Mouse (Mus musculus) Patski (cell line): ENCODE measurements at regions not wholly inside any gene's neighbourhood (a gene's known extent, or its start where the extent isn't known, plus 50 kb on each side); places are given as distances from the start of the nearest gene placed in this dataset.

Source experiments
- ATAC-seq: fragments of 100-300 bp; one replicate; pipeline ENCODE4 v1.8.0; 2021
- CTCF ChIA-PET: fragments of 350-600 bp; sonication (Branson Sonifier 250); formaldehyde crosslinking; loops from one replicate; lab custom pipeline; 2022; ENCODE audit warnings: inconsistent platforms; lab: Charles Lee
- POLR2A ChIA-PET: fragments of 350-600 bp; sonication (Branson Sonifier 250); formaldehyde crosslinking; loops from one replicate; lab custom pipeline; 2022; ENCODE audit warnings: antibody characterized with exemption, inconsistent platforms; lab: Charles Lee
- DNase-seq: peaks from one replicate; pipeline ENCODE4 v3.0.0-alpha.2; 2011; ENCODE audit warnings: low read depth, low spot score
- H3K27me3 ChIP-seq: fragments of 371-371 bp; one replicate; pipeline ENCODE4 v1.5.1; 2021
- CTCF ChIP-seq: fragments of 100-300 bp; IDR thresholded peaks from one replicate; pipeline ENCODE4 v1.5.1; 2021
- in situ Hi-C: fragments of 300-500 bp; cut with MboI; formaldehyde crosslinking; loops from 3 replicates; pipeline ENCODE4 v1.11.1; 2018; ENCODE audit warnings: low pct_unique_long_range_greater_than_20kb, mixed read lengths

DNA sequence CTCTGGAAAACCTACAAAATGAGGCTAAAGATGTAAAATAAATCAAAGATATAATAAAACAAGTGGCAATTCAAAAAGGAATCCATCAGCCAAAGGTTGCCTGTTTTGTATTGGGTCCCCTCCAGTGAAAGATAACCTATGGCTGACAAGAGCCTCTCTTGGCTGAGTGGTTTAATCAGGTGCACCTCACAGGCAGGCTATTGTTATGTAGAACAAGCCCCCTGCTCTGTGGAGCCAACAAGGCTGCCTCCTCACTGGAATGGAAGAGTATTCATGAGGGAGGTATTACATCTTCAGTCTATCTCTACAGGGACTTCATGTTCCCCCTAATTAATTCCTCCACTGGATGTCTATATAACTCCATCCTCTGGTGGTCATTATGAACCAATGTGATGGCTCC lies 437.1 kb upstream of the Gm10295 start:
- CTCF ChIA-PET, result interaction anchor here (0.9 kb wide), 1 partner anchor 9 kb away, joined by 3 read pairs; no protein-coding TSS in a partner anchor
- no peak for ATAC-seq

DNA sequence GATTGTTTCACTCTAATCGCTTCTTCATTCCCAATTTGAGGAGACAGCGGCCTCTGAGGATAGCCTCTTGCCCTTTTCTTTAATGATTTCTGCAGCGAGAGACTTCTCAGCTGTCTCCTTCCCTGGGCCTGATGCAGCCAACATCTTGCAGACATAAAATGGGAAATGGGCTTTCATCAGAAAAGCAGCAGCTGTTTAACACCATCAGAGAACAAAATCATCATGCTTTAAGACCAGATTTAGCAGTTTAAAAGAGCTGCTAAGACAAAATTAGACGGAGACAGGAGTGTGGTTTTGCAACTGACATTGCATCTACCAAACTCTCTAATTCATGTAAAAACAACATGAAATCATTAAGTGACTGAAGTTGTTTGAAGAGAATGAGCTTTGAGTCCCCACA lies 431.2 kb upstream of the Gm10295 start:
- POLR2A ChIA-PET, result no interaction called here
- no peak for TF ChIP-seq CTCF
- CTCF ChIA-PET, result no interaction called here
- in situ Hi-C loops, result no loop called here
- H3K27me3 ChIP-seq, result no peaks in the 10 kb centered on the region
- ATAC-seq, result no peak
- DNase-seq, result no peak

More for the DNA sequence above, 437.1 kb upstream of the Gm10295 start:
- TF ChIP-seq CTCF, result no peak
- POLR2A ChIA-PET, result no interaction called here
- no peaks in the 10 kb centered on the region for H3K27me3 ChIP-seq
- DNase-seq, result no peak
- in situ Hi-C loops, result no loop called here

DNA sequence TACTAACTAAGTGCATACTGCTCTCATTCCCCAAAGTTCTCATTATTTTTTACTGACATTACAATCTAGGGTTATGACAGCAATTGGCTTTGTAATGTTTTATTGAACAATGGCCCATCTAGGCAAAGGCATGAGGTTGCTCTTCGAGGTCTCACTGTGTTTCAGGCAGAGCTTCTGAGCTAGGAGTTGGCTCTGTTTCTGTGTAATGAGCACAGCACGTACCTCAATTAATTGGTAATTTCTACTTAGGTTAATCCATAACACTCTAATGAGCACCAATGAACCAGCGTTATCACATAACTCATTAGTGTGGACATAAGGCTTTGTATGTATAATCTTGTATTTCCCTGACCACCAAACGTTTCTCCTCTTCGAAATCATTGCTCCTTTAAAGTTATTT lies 398.6 kb upstream of the Gm10295 start:
- ATAC-seq (no peak), DNase-seq (no peak)
- POLR2A ChIA-PET, result no interaction called here
- in situ Hi-C loops, result no loop called here
- CTCF ChIA-PET, result no interaction called here
- no peak for TF ChIP-seq CTCF
- H3K27me3 ChIP-seq, result peaks cover 7% of the 10 kb centered on the region

DNA sequence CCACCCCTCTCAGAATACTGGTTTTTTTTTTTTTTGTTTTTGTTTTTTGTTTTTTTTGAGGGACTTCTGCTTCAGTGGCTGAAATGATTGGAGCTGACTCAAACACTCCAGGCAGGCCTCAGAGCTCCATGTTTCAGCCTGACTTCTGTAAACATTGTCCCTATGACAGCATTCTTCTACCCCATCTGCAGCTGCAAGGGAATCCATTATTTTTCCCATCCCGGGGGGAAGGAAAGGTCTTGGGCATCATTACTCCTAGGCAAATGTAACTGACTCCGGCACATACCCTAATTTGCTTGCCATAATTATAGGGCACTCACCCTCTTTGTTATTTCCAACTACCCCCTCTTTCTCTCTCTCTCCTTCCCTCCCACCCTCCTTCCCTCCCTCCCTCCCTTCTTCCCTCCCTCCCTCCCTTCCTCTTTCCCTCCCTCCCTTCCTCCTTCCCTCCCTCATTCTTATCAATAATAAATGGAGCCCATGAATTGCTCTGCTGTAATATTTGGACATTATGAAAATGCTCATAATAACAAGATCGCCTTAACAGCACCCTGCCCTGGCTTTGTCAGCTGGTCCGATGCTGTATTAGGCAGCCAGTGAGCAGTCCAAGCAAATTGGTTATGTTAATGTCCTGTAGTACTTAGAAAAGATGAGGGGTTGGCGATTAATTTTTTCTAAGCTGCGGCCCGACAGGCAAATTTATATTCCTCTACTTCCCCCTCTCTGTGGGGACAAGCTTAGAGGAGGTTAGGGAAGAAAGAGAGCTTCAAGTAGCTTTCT lies 395.0 kb upstream of the Gm10295 start:
- ChIA-PET POLR2A (interaction anchor here (0.7 kb wide), 1 partner anchor 17 kb away, joined by 3 read pairs; no protein-coding TSS in a partner anchor), CTCF (interaction anchor here (1.6 kb wide), 1 partner anchor 9 kb away, joined by 7 read pairs; no protein-coding TSS in a partner anchor)
- no peaks in the 10 kb centered on the region for H3K27me3 ChIP-seq
- ATAC-seq, result no peak
- no peak for TF ChIP-seq CTCF
- in situ Hi-C loops, result no loop called here
- DNase-seq, result no peak

DNA sequence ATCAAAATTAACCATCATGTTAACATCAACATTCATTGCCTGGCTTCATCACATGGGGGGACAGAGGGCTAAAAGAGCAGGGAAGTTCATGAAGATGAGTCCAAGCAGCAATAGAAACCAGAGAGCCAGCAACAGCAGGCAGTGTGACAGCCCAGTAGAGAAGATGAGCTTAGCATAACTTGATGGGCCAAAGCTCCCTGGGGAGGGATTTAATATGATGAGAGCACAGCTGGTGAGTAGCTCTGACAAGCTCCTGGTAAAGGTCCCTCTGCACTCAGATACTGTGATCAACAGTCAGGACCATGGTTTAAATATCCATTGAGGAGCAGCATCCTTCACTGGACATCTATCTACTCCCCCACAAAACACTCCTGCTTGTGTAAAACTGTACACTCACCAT lies 377.2 kb upstream of the Gm10295 start:
- TF ChIP-seq CTCF, result no peak
- in situ Hi-C loops, result no loop called here
- POLR2A ChIA-PET, result no interaction called here
- CTCF ChIA-PET, result no interaction called here
- H3K27me3 ChIP-seq, result no peaks in the 10 kb centered on the region
- DNase-seq (no peak), ATAC-seq (no peak)

DNA sequence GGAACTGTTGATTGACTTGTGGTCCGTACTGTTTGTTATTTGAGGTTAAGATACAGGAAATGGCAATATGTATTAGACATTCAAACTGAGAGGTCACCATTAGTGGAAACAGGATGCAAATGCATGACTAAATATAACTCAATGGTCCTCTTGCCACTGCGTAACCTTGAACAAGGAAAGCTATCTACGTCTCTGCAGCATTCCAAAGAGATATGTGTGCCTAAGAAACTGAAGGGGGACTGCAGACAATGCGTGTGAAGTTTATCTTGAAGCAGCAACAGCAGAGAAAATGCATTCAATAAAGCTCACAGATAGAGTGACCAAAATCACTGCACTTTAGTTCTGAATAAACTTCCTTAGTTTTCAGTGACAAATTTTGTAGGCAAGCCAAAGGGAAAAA lies 356.9 kb upstream of the Gm10295 start:
- ChIA-PET POLR2A (no interaction called here), CTCF (interaction anchor here (1.3 kb wide), 1 partner anchor 10 kb away, joined by 3 read pairs; no protein-coding TSS in a partner anchor)
- in situ Hi-C loops, result no loop called here
- no peak for DNase-seq
- TF ChIP-seq CTCF, result no peak
- no peak for ATAC-seq
- no peaks in the 10 kb centered on the region for H3K27me3 ChIP-seq

DNA sequence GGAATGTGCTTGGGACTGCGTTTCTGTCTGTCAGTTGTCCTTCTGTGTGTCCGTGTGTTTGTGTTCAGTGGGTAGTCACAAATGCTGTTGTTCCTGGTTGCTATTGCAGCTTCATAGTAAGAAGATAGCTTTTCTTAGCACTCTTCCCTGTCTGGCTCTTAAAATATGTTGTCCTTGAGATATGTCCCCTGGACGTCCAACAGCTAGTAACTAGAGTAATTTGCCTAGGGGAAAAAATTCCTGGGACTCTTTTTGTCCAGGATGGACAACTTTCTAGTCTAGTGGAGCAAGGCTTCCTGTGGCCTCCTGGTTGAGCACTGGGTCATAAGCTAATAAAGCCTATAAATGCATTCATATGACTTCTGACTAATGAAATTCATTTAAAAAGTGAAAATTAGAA lies 354.9 kb upstream of the Gm10295 start:
- in situ Hi-C loops, result no loop called here

DNA sequence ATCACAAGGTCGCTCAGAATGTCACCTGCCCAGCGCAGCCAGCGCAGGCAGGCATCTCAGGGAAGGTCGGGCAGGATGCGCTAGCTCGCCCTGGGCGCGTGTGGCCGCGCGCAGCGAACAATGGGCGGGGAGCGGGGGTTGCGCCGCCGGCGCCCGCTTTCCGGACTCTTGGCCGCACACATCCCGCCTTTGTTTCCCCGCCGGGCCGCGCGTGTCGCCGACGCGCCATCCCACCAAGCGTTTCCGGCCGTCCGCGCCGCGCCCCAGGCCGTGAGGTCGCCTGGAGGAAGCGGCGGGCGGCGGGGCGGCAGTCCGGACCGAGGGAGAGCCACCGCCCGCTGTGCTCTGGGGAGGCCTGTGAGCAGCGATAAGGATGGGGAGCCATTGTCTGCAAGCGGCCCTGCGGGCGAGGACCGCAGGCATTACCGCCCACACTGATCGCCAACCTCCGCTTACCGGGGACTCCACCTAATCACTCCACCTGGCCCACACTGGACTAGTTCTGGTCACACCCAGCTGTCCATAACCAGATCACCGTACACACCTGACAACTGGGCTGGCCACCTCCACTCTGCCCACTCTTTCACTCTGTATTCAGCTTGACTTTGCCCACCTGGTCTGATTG lies 354.3 kb upstream of the Gm10295 start:
- in situ Hi-C loops, result no loop called here
- H3K27me3 ChIP-seq, result no peaks in the 10 kb centered on the region
- ATAC-seq (no peak), DNase-seq (no peak)
- ChIA-PET CTCF (no interaction called here), POLR2A (no interaction called here)
- no peak for TF ChIP-seq CTCF

More for the DNA sequence above, 354.9 kb upstream of the Gm10295 start:
- DNase-seq, result no peak
- no peak for ATAC-seq
- POLR2A ChIA-PET, result no interaction called here
- H3K27me3 ChIP-seq, result no peaks in the 10 kb centered on the region
- no peak for TF ChIP-seq CTCF
- CTCF ChIA-PET, result no interaction called here

DNA sequence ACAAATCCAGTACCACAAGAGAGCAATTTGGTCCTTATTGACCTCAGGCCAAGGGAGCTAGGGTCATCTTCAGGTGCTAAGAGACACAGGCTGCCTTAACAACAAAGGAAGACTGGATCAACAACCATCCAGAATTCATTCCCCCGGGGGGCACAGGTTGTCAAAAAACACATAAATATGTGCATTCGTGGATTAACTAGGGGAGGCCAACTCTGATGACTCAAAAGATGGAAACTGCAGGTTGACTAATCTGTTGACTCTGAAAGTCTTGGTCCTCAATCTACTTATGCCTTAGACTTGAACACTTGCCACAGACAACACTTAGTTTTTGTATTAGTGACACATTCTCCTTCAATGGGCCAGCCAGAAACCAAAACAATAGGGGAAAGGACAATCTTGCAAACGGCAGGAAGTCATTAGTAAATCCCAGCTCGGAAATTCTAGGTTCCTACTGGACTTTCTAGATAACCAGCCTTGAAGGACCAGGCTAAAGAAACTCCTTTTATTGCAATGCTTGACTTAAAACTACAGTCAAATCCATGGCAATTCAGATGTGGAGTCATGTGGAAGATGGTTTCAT lies 353.5 kb upstream of the Gm10295 start:
- H3K27me3 ChIP-seq, result no peaks in the 10 kb centered on the region
- ChIA-PET POLR2A (no interaction called here), CTCF (no interaction called here)
- DNase-seq, result no peak
- in situ Hi-C loops, result no loop called here
- ATAC-seq, result no peak
- TF ChIP-seq CTCF, result no peak
